Mouse (Mus musculus): ENCODE measurements around the gene Cadm3.

Cadm3 gene

DNA sequence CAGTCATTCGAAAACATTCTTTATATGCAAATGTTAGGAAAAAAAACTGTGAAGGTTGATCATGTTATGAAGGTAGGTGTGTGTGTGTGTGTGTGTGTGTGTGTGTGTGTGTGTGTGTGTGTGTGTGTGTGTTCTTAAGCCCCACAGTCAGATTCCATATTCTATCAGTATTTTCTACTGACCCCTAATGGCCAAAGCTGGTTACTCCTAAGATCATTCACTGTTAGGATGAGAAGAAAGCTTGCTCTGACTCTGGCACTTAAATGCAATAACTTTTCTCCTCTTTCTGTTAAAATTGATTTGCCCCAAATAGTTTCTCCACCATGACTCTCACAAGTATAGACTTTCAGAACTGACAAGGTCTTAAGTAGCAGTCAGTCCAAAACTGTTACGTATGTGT lies 10.8 kb downstream of the Cadm3 start:
- DNase-seq: no peak

DNA sequence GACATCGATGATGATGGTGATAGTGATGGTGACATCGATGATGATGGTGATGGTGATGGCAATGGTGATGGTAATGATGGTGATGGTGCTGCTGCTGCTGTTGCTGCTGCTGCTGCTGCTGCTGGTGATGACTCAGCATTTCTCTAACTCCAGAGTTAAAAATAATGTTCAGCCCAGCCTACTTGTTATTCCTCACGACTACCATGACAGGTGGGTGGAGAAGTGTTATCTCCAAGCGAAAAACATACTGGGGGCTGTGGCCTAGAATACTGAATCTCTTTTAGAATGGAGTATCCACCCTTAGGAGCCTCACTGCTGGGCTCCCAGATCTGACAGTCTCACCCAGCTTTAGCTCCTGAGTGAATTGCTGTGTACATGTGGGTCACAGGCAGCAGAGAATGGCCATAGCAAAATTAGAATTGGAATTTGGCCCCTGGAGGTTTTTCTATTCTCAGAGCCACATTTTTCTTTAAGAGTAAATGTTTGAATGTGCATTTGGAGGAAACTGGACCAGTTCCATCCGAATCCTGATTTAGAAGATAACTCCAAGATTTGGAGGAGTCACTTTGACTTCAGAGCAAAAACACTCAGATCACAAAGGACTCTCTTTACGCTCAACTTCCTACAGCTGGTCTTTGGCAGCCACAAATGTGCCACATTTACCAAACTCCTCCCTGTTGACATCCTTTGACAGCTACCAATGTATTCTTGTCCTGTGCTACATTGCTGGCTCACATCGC lies 12.2 kb downstream of the Cadm3 start:
- no peak for DNase-seq

DNA sequence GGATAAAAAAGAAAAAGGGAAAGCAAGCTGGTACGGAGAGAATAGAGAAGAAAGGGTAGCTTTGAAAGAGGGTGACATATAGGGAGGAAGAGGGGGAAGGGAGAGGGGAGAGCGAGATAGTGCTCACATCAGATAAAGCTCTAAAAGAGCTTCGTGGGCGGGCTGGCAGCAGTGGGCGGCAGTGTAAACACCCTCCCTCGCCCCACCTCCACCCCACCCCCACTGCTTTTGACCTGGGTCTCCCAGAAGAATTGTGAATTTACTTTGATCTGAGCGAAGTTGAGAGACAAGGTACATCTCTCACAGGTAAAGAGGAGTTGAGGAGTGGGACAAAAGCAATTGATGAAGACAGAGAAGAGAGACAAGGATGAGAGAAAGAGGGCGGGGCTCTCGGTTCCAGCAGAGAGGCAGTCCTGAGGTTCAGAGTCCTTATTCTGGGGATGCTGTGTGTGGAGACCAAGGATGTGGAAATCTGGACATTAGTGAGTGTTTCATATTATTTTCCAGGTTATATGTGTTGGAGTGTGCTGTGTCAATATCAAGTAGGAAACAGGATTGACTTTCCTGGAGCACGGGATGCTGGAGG lies 17.0 kb downstream of the Cadm3 start, which contains the start of gene Aim2:
Gene Aim2, plus strand, starts transcription at position 508 of the 586 bp plus-strand sequence.
- no peak for DNase-seq

DNA sequence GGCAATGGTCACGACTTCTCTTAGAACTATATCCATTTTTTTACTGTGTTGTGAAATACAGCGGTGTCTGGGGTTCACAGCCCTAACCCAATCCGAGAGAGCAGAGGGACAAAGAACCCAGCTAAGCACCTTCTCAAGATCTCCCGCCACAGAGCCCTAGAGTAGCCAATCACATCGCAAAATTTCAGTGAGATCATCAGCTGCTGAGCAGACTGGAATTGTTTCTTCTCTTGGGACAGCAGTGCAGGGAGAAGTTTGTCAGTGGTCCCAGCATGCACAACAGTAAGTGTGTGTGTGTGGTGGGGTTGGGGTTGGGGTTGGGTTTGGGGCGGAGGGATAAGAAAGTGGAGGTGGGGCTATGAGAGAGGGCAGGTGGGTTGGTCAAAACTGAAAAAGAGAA lies 17.5 kb downstream of the Cadm3 start:
- no peak for DNase-seq

DNA sequence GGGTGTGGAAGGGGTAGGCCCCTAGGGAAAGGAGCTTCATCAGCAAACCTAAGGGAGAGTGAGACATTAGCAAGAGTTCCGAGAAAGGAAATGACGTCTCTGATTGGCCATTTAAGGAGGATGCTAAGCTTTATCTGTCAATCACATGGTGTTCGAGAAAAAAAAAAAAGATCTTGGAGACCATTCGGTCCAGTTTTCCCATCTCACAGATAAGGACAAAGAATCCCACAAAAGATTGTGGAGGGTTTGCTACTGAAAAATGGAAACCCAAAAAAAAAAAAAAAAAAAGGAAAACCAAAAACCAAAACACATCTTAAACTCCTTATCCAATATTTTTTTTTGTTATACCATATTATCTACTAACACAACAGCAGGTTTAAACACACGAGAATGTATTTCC lies 18.3 kb downstream of the Cadm3 start:
- no peak for DNase-seq

DNA sequence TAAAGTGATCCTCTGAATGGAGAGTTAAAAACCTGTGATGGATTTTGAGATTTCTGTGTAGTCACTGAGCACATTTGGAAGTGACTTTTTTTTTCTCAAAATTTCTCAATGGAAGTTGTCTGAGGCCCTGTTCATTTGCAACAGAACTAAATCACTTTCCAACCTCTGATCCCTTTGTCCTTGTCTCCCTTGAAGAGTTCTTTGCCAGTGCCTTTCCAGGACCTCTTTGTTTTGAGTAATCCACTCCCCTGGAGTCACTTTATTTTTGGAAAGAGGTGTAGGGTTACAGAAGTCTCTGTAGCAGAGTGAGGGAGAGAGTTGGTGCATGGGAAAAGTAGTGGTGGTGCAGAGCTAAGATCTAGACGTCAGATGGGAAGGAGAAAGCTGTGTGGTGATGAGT lies 19.0 kb downstream of the Cadm3 start:
- no peak for DNase-seq

DNA sequence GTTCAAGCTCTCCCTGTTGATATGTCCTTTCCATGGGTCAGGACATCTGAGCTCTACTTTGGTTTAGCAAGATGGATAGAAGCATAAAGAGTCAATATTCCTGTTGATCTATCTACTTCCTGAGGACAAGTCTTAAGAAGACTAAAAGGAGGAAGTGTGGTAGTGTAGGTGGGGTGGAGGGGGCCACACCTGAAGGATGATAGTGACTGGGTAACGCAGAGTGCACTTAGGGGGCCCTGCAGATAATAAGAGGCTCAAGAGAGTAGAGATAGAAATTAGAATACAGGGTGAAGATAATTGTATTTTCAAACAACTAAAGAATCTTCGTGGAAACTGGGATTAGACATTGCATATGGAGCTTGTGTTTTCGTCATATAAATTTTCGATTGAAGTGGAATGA lies 22.4 kb downstream of the Cadm3 start:
- no peak for DNase-seq

DNA sequence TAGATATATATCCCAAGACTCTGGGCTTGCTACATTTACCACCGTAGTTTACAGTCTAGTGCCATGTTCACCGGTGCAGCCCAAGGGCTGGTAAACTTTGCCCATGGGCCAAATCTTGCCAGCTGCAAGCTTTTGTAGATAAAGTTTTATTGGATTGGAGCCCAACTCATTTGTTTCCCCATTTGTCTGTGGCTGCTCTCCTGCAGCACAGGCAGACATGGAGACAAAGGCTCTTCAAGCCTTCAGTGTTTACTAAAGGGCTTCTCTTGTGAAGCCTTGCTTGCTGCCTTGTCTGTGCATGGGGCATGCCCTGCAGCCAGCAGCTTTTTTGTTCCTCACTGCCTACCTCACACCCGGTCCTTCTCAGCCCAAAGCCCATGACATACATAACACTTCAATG lies 23.6 kb downstream of the Cadm3 start:
- DNase-seq: no peak

DNA sequence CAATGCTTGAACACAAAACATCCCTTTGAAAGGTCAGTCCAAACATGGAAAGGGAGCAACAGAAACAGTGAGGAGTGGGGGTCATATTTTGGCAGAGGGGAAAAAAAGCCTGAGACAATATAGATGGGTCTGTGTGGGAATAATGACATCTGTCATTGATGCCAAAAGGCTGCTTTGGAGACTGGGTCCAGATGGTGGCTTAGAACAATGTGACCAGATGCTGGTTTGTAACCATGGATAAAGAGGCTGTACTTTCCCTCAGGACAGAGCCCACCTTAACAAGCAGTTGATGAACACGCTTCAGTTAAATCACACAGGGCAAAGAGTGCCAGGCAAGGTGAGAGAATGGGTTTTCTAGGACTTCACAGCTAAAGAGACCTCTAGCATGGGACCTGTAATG lies 25.1 kb downstream of the Cadm3 start:
- no peak for DNase-seq

DNA sequence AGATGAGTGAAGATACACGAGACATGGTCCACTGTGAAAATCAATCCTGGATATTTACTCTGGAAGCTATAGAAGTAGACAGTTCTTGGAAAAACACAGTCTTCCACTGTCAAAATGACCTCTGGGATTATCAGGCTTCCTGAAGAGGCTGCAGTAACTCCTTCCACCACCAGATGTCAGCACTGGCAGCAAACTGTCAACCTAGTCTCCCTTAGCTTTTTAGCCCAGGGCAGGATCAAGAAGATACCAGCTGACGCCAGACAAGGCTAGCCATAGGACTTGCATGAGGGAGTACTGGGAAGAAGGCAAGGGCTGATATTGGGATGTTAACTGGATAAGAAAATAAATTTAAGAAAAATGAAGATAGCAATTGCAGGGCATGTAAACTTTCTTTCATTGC lies 28.0 kb downstream of the Cadm3 start:
- peak; percentile 73 for DNase-seq

DNA sequence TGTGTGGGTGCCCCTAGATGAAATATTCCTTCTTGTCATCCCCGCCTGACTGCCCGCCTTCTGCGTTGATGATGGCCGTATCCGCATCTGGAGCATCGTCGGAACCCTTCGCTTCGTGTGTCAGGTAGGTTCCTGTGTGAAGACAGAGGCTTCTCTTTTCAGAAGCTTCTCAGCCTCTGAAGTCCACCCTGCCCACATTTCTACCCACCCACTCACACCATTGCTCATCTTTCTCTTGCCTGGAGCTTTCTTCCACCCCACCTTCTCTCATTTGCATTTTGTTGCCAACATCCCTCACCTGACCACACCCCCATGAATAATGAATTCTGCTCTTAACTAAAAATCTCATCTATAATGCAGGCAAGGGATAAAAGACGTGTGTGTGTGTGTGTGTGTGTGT lies 30.5 kb downstream of the Cadm3 start:
- no peak for DNase-seq

DNA sequence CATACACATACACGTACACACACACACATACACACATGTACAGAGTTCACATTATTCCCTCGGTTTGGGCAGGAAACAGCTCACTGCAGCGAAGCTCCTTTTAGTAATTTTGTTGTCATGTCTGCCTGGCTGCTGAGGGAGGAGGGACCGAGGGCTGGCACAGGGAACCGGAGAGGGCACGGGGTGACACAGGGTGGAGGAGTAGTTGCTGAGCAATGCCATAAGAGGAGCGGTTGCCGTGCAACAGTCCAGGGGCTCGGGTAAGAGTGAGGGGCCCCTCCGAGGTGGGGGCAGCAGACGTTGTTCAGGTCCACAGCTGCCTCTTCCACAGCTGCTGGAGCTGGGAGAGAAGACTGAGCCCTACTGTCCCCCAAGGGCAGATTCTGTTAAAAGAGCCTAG lies 31.6 kb downstream of the Cadm3 start:
- no peak for DNase-seq

DNA sequence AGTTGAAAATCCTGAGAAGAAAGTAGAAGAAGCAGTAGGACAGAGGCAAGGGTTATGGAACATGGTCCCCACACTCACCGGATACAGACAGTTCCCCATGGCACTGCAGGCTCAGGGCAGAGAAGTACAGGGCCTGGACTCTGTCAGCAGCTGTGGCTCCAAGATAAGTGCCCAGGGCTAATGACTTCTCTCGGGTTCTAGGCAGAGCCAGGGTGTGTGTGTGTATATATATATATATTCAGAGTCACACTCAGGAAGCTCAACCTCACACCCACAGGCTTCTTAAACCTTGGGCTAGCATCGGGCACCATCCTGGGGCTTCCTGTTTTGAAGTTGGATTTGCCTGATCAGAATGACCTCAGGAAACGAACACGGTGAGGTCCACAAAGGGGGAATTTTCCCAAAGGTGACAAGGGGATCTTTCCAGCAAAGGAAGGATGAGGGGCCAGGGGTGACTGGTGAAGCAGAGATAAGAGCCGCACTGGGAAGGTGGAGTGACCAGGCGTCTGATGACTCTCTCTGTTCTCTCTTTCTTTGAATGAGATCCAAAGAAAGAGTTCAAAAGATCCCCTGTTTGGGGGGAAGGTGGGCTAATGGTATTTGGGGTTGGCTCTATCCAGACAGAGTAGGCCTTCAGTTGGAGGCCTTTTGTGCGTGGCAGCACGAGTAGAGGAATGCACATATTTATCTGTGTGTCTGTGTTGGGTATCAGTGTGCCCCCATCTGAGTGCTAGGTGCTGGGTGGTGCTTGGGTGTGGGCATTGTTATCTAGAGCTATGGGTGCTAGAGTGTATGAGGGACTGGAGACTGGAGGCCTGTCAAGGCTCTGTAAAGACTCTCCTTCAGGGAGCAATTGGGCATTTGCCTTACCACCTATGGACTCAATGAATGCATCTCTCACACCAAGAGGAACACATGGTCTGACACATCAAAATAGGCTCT lies 33.9 kb downstream of the Cadm3 start, which contains the start of gene Ackr1:
Gene Ackr1, minus strand, starts transcription at position 439 of the 942 bp plus-strand sequence.
- no peak for DNase-seq

DNA sequence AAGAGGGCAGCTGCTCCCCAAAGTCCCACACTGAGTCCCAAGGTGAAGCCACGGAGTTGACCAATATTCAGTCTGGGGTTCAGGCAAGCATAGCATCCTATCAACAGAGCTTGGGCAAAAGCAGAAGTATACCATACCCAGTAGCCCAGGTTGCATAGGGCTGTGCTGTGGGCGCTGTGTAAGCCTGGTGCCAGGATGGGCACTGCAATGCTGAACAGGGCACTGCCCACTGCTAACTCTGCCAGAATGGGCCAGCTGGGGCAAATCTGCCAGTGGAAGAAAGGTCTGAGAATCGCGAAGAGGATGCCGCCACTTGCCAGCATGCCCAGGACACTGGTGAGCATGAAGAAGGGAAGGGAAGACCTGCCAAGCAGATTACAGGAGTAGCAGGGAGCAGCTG lies 35.1 kb downstream of the Cadm3 start:
- DNase-seq: no peak

DNA sequence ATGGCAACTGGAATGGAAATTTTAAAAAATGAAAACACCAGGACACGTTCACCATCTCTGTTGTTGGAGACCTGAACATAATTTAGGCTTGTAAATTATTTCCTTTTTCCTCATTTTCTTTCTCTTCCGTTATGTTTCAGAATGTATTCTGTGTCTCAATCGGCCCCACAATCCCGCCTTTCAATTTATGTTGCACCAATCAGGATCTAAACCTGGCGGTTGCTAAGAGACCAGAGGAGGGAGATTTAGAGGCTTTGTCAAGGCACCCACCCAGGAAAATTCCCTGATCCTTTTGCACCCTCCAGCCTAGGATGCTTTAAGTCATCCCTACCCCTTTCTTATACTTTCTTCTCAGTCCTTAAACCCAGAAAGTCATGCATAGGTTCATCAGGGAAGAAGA lies 37.8 kb downstream of the Cadm3 start:
- DNase-seq: no peak

DNA sequence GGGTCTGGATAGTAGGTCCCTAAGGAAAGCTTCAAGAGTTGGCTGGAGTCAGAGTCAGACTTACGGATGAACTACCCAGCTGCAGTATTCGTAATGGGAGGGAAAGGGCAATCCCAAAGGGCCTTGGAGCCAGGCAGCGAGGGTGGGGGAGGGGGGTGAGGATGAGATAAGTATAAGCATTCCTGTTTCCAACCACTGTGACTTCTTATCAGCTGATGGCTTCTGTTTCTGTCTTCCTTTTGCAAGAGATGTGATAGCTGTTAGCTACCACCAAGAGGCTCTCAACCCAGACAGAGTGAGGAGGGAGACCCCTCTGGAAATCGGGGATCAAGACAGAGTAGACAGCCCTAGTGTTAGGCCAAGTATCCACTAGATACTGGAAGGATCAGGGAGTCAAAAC lies 38.3 kb downstream of the Cadm3 start:
- DNase-seq: no peak

DNA sequence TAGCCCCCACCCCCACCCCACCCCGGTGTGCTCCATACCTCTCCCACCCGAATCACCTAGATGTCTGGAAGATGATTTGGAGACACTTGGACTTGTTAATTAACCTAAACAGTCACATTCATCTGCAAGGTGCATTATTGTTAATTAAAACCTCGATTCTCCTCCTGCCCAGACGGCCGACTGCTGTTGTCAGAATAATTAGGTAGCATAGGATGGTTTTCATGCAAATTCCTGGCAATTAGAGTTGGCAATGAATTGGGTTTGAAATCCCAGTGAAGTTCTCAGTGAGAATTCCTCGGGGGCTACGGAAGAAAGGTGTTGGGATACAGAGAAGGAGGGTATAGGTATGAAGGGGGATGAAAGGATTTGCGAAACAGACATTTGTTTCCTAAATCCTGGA lies 39.0 kb downstream of the Cadm3 start:
- no peak for DNase-seq

DNA sequence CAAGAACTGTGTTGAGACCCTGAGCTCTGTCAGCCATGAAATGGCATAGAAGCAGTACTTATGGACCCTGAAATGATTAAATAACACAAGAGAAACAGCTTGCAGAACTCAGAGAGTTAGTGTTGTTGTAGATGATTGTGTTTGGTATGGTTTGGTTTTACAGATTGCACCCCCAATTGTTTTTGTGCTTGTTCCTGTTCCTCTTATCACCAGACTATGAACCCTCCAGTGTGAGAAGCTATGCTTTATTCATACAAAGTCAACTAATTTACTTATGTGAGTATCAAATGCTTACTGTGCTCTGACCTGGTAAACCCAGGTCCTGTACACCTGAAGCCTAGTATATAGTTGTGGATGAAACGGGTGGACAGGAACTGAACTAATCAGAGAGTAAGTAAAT lies 40.9 kb downstream of the Cadm3 start:
- DNase-seq: no peak

DNA sequence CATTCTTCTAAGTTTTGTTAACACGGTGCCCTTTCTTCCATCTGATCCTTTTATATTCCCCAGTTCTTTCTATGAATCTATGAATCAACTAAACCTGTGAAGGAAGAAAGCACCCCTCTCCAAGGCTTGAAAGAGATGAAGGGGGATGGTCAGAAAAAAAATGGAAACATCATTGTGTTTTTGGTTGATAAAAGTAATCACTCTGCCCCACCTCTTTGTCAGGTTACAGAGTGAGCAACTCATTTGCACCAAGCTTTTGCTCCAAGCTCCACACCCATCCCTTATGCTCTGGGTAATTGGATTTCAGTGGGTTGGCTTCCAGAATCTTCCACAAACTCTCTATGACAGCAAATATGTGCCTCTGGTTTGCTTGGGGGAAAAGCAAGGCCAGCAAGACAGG lies 42.1 kb downstream of the Cadm3 start:
- no peak for DNase-seq

DNA sequence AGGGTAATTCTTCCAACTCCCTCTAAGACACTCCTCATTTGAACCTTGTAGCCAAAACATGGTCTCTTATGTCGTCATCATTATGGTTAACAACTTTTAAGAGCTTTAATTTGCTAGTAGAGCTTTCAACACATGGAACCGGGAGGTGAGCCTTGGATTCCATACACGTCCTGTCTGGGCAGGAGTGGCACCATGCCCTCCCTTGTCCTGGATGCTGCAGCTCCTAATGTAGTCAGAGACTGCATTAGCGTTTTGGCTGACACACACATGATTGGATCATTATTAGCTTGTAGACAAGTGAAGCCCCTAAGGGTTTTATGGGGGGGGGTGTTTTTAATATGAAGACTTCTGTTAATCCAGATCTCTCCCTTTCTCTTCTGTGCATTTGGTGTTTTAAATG lies 42.5 kb downstream of the Cadm3 start:
- DNase-seq: no peak

DNA sequence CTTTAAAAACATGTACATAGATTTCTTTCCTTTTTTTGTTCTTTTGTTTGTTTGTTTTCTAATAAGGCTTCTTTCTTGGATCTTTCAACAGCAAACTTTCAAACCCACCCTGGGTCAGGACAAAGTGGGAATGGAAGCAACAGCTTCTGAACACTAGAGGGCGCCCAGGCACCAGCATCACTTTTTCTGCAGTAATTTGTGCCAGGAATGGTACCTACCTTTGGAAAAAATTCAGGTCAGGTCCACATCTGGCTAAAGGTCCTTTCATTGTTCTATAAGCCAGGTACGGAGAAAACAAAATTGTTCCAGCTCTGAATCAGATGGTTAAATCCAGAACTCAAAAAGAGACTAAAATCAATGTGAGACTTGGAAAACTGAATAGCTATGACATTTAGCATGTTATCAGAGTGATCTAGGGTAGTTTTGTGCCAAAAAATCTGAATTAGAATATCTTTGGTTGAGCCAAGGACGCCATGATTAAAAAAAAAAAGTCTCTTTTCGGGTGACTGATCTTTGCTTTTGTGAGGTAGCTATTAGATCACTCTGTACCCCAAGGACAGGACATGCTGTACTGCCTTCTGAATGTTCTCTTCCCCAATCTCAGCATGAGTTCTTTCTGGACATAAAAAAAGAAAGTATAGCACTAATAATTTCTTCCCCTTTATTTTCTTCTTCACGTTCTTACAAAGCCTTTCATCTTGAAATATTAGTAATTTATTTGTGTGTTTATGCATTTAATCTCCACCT lies 43.5 kb downstream of the Cadm3 start:
- DNase-seq: peak; percentile 58

DNA sequence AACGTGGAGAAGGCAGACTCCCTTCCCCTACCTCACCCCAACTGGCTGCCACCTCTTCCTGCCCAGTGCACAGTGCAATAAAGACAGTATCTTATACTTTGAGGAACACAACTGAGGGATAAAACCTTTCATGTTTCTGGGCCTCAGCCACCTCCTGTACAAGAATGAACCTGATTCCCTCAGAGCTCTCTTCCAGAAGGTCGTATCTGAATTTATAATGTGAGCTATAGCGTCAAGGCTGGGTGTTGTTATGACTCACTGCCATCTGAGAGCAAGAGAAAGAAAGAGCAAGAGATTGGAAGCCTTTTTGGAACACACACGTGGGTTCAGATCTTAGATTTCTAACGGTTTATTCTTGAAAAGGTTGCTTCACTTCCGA lies 45.3 kb downstream of the Cadm3 start:
- DNase-seq: no peak

DNA sequence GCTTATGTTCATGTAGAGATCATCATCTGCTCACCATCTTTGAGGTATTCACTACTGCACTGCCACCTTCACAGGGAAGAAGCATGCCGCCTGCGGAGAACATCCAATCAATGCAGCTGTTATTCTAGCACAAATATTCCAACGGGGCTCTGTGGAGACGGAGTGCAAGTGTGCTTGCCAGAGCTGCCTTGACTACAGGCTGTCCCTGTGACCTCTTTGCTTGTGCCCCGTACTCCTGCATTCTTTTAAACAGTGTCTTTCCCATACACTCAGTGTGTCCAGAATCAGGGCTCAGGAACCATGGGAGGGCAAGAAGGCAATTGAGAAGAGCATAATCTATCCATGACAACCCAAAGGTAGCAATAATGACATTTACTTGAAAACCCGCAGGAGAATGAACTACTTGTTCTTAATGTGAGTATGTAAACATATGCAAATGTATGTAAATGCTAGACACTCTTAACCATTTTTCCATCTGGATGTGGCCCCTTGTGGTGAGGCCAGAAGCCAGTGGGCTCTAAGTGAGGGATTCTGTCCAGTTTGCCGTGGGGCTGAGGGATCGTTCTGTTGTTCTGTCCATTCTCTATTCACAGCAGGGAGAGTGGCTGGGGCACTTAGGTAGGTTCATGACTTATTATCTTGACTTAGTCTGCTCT lies 45.8 kb downstream of the Cadm3 start:
- DNase-seq: no peak
